Mouse (Mus musculus): Measurements from ENCODE around the gene Rapgef4.

The Rapgef4 gene

GRCm38 (mm10) chr2:72241714-72242472 lies 260.9 kb downstream of the Rapgef4 start:
- no peak for DNase-seq

DNA sequence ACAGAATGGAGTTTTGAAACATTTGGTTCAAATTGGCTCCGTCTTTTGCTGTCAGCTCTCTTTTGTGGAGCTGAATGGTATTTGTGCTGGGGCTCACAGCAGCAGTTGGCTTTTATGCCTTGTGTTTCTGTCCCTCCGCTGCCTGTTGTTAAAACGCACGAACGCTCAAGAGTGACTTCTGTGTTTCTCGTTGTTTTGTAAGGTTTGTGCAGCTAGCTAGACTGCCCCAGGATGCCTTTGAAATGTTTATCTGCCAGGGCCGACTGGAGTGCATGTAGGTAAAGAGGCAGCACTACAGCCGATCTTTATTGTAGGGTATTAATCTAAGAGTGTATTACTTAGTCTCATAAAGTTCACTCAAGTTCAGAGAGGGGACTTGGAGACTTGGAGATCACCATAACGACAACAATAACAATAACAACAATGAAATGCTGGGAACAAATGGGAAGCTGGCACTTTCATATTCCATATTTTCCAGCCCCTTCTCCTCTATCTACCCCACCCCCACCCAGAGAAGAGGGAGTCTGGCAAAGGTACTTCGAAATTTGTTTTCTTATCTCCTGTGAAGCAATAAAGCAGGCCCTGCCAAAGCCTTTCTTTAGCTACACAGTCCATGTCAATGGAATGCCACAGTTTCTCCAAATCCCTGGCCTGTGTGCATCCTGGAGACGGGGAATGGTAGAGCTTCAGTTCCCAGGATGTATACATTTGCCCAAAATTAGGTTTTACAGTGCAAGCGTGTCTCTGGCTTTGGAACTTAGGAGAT lies 262.1 kb downstream of the Rapgef4 start:
- no peak for DNase-seq

DNA sequence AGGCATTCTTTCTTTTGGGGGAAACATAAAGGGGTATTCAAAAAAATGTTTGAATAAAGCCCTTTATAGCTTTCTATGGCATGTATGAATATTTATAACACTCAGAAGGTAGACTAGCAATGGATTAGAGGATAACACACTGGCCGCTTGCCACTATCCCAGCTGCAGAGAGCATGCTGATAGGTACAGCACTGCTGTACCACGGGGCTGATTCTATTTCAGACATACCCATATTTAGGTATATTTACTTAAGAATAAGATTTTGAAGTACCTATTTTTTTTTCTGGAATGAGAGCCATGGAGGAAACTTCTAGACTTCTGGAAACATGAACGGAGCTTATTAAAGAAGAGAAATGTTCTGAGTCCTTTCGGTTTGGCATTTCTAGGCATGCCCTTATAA lies 264.6 kb downstream of the Rapgef4 start:
- DNase-seq: no peak

DNA sequence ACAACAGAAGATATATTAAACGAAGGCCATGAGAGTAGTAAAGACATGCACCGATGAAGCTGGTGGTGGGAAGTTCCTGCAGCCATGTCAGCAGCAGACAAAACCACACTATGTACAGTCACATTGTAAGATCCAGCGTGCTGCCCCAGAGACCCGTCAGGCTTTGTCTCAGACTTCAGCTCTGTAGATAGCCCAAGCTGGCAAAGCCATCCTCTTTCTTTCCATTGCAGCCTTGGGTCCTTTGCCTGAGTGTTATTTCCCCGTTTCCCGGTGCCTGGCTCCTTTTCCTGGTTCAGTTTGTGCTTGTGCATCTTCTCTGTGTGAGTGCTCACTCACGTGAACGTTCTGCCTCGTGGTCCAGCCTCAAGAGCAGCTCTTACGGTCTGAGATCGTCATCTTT lies 265.3 kb downstream of the Rapgef4 start:
- no peak for DNase-seq

DNA sequence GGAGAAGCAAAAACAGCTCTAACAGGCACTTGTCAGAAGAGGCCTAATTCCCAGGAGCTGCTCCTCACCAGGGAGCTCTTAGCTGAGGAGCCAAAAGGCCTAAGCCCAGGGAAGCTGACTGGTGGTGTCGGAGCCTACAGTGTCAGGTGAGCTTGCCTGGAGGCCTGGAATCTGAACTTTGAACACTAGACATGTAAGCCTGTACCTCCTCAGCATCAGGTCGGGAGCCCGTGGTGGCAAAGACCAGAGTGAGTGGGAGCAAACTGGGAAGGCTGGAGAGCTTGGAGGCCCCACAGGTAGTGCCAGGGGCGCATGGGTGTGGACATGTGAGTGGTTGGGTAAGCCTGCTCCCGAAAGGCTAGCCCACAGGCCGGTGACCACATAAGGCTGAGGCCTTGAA lies 266.8 kb downstream of the Rapgef4 start:
- DNase-seq: no peak

- DNase-seq: no peak
These were observed 271.8 kb downstream of the Rapgef4 start for GRCm38 (mm10) chr2:72252510-72253505.

- no peak for DNase-seq
These were observed 272.8 kb downstream of the Rapgef4 start for GRCm38 (mm10) chr2:72253882-72254281.

GRCm38 (mm10) chr2:72254813-72255582 lies 274.0 kb downstream of the Rapgef4 start:
- DNase-seq: no peak

- DNase-seq: no peak
These were observed 279.7 kb downstream of the Rapgef4 start for GRCm38 (mm10) chr2:72260704-72261103.

DNA sequence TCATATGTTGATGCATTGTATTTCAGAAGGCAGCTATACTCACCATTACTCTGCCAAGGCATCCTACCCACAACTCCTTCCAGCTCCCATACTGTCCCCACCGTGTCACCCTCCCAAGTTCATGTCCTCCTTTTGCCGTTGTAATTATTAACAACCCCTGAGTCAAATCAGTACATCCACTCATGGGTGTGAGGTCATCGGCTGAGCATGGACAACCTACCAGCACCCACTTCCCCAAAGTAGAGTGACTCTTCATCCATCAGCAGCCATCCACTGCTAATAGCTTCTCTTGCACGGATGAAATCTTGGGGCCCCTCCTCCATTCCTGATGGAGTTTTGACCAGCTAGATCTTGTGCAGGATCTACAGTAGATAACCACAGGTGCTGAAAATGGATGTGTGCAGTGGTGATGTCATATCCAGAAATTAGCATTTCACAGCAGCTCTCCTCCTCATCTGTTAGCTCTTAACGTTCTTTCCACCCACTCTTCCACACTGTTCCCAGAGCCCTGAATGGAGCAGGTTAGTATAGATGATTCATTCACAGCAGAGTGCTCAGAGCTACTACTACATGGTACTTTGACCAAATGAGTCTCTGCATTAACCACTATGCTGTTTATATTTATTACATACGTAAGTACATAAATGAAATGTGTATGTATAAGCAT lies 281.9 kb downstream of the Rapgef4 start:
- no peak for DNase-seq

DNA sequence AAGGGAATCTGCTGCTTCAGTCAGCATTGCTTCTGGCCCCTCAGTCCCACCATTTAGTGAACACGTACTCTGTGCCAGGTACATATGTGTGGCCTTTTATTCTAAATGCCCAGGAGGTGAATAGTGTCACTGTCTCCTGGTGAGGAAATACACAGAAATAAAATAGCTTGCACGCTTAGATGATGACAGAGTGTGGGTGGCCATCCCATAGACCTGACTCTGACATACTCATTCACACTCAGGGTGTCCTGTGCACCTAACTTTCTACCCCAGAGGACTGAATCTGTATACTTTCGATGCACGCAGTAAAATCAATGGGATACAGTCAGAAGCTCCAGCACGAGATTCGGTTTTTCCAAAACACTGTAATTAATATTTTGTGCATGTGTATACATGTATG lies 286.4 kb downstream of the Rapgef4 start:
- no peak for DNase-seq

- no peak for DNase-seq
These were observed 288.8 kb downstream of the Rapgef4 start for GRCm38 (mm10) chr2:72269651-72270341.

- DNase-seq: no peak
These were observed 297.3 kb downstream of the Rapgef4 start for GRCm38 (mm10) chr2:72278247-72278873.

DNA sequence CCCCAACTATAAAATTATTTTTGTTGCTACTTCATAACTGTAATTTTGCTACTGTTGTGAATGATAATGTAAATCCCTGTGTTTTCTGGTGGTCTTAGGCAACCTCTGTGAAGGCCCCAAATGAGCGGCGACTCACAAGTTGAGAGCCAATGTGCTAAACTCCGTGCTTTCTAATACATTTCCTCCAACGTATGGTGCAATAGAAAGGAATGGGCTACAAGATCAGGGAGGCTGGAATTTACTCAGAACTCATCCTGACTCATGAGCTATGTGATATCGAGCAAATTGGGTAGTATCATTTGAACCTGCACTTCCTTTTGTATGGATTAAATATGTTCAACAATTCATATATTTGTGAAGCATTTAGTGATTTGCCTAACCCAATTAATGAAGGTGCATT lies 299.5 kb downstream of the Rapgef4 start:
- no peak for DNase-seq

DNA sequence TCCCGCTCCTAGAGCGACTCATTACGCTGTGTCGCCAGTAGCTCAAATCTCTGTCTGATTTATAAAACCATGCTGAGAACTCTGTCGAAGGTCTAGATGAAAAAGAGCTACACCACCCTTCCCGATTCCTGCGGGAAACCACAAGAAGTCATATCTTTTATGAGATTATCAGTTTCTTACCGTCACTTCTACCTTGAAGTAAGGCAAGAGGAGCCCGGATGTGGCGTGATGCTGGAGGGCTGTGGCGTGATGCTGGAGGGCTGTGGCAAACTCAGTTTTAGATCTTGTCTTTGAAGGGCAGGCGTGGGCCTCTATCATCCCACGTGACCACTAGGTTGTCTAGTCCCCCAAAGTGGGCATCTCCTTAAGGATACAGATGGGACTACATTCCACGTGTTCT lies 300.9 kb downstream of the Rapgef4 start:
- DNase-seq: peak; percentile 55

DNA sequence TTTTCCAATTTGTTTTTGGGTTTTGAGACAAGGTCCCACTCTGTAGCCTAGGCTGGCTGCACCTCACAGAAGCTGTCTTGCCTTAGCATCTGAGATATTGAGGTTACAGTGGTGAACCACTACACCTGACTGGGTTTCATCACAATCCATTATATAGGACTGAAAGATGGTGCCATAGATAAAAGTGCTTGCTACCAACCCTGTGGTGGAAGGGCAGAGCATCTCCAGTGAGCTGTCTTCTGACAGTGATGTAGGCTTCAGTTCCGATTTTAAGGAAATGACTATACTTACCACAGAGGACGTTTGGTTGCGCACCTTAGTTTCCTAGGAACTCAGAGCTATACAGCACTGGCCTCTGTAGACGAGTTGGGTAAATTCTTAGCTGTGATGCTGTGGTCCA lies 301.7 kb downstream of the Rapgef4 start:
- no peak for DNase-seq

GRCm38 (mm10) chr2:72284689-72285088 lies 303.6 kb downstream of the Rapgef4 start:
- no peak for DNase-seq

GRCm38 (mm10) chr2:72285256-72285887 lies 304.3 kb downstream of the Rapgef4 start, which contains the start of gene Map3k20:
Gene Map3k20 (plus strand): TSS chr2:72285637.
- DNase-seq: peak; percentile 59

GRCm38 (mm10) chr2:72285888-72286661 lies 305.0 kb downstream of the Rapgef4 start:
- no peak for DNase-seq

Data from thymus, postnatal 25 days (tissue).